Mouse (Mus musculus) small intestine, adult 2 months (tissue): ENCODE measurements around the gene Ephx3. TPM values are rescaled to one million over a fixed set of nuclear protein-coding genes. Genes with fewer than 3 reads are reported as not detected.
"Not testable (repeated sequence)": the region's sequence is repeated elsewhere in the genome, so short reads cannot be mapped to it uniquely, and the experiment has no call there.

Experiments
- H3K27ac ChIP-seq: fragments of 200-500 bp; 2 replicates; pipeline ENCODE4 v1.5.1; 2012; ENCODE audit warnings: low read depth, low read length, control low read depth, inconsistent platforms; ENCODE audit not compliant: insufficient read depth
- H3K27me3 ChIP-seq: fragments of 200-500 bp; 2 replicates; pipeline ENCODE4 v1.6.1; 2012; ENCODE audit warnings: mild to moderate bottlenecking, moderate library complexity, low read length, inconsistent platforms; ENCODE audit not compliant: control insufficient read depth, insufficient read depth
- H3K36me3 ChIP-seq: fragments of 200-500 bp; 2 replicates; pipeline ENCODE4 v1.6.1; 2012; ENCODE audit warnings: mild to moderate bottlenecking, low read length, control low read depth, inconsistent platforms; ENCODE audit not compliant: control insufficient read depth, insufficient read depth
- H3K4me1 ChIP-seq: fragments of 200-500 bp; 2 replicates; pipeline ENCODE4 v1.6.1; 2012; ENCODE audit warnings: low read length, inconsistent platforms, mixed read lengths; ENCODE audit not compliant: control insufficient read depth, insufficient read depth, insufficient read length
- H3K4me3 ChIP-seq: fragments of 200-500 bp; 2 replicates; pipeline ENCODE4 v1.5.1; 2012; ENCODE audit warnings: low read depth, mild to moderate bottlenecking, control low read depth, inconsistent platforms, low read length, moderate library complexity
- CTCF ChIP-seq: fragments of 200-500 bp; IDR thresholded peaks from 2 replicates; pipeline ENCODE4 v1.5.1; 2012; ENCODE audit warnings: low read depth, mild to moderate bottlenecking, control low read depth, inconsistent platforms, low read length, moderate library complexity, mixed read lengths; ENCODE audit not compliant: insufficient replicate concordance, insufficient read length; ENCODE audit errors: extremely low read depth
- POLR2A ChIP-seq: fragments of 200-500 bp; IDR thresholded peaks from 2 replicates; pipeline ENCODE4 v1.6.1; 2012; ENCODE audit warnings: low read depth, mild to moderate bottlenecking, control low read depth, inconsistent platforms, low read length, moderate library complexity
- WGBS: fragments of 180-500 bp; shearing (Covaris S2); methylation state at CpG from one replicate; pipeline ENCODE4 v1.1.7; 2018; 5-methylcytosine and 5-hydroxymethylcytosine counted together
- polyA plus RNA-seq: library from polyadenylated mRNA; depleted of rRNA; stranded (reverse); fragments of >200 nt; gene quantifications from 2 replicates; pipeline ENCODE4 v1.2.3, GENCODE M21; 2012; rRNA removed

Ephx3 gene
- 0.51 and 0.55 TPM in 2 replicates for polyA plus RNA-seq

- Histone ChIP-seq H3K36me3 (no peaks in the 10 kb centered on the region), H3K4me3 (peak within 1 kb of the TSS; percentile 45), H3K27ac (no peak within 1 kb of the TSS), H3K27me3 (0 out of 2 replicates have a peak, but pooled peaks cover 4% of the 10 kb centered on the region), H3K4me1 (peaks cover 11% of the 10 kb centered on the region)
- TF ChIP-seq CTCF, result no peak
- no peak for TF ChIP-seq POLR2A
- WGBS, result 12% methylated on average over 42 of the region's 42 CpGs
Measured at GRCm38 (mm10) chr17:32188863-32189636, at the start of gene Ephx3. TSS of gene Ephx3 (minus strand) at chr17:32189549.

GRCm38 (mm10) chr17:32238589-32238988, 49.2 kb upstream of the Ephx3 start:
- H3K36me3 ChIP-seq, result peaks cover 4% of the 10 kb centered on the region
- peaks cover 5% of the 10 kb centered on the region; the same call in 1 of the 2 replicates for H3K4me1 ChIP-seq
- WGBS, result 68% methylated on average over 1 of the region's 1 CpGs
- no peak for TF ChIP-seq CTCF
- TF ChIP-seq POLR2A, result no peak
- no peak overlapping the region for H3K27ac ChIP-seq
- no peak overlapping the region for H3K4me3 ChIP-seq
- no peaks in the 10 kb centered on the region for H3K27me3 ChIP-seq

DNA sequence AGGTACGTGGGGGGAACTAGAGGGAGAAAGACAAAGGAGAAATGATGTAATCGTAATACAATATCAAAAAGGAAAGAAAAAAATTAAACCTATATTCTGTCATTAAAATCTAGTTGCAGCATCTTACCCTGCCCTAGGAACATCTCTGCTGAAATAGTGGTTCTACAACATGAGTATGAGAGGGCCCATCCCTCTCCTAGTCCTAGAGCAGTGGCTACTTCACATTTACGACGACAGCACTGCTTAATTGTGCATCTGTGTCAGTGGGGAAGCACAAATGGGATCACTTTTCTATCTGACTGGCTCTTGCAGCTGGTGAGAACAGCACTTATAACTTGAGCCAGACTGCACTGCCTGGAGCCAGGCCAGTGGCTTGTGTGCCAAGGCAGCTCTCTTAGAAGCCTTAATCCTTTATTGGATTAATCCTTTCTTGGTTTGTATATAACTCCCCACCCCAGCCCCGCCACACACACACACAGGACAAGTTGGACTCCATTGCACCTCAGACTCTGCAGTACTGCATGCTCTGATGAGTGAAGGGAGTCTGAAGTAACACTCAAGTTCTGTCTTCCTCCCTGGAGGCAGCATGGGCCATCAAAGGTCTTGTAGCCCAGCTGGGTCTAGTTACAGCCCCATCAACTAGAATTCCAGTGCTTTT, 46.3 kb upstream of the Ephx3 start:
- Histone ChIP-seq H3K36me3 (no peaks in the 10 kb centered on the region), H3K4me1 (no peaks in the 10 kb centered on the region), H3K27ac (no peak overlapping the region), H3K4me3 (no peak overlapping the region), H3K27me3 (no peaks in the 10 kb centered on the region)
- TF ChIP-seq POLR2A, result no peak
- WGBS, result 59% methylated on average over 5 of the region's 5 CpGs

GRCm38 (mm10) chr17:32233174-32233573, 43.8 kb upstream of the Ephx3 start:
- H3K27ac ChIP-seq, result no peak overlapping the region
- no peak for TF ChIP-seq CTCF
- no peak for TF ChIP-seq POLR2A
- H3K4me1 ChIP-seq, result no peaks in the 10 kb centered on the region
- H3K36me3 ChIP-seq, result peaks cover 13% of the 10 kb centered on the region
- H3K4me3 ChIP-seq, result no peak overlapping the region
- no peaks in the 10 kb centered on the region for H3K27me3 ChIP-seq

DNA sequence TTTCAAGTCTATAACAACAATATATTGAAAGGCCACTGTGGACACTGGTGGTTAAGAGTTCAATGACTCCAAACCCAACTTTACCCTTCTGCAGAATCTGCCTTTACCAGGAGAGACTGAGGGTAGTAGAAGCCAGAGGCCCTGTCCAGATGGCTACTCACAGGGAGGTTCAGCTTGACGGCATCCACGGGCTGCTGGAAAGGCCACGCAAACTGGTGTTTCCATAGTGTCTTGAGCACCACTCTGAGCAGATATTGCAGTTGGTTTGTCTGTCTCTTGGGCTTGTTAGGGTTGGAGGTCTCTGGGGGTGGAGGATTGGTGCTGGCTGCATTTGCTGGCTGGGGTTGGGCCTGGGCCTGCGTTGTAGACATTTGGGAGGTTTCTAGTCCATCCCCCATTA, 39.9 kb upstream of the Ephx3 start:
- Histone ChIP-seq H3K27me3 (no peaks in the 10 kb centered on the region), H3K36me3 (peaks cover 48% of the 10 kb centered on the region), H3K4me3 (no peak overlapping the region), H3K27ac (no peak overlapping the region), H3K4me1 (no peaks in the 10 kb centered on the region)
- WGBS, result 91% methylated on average over 4 of the region's 4 CpGs
- TF ChIP-seq CTCF (no peak), POLR2A (no peak)

DNA sequence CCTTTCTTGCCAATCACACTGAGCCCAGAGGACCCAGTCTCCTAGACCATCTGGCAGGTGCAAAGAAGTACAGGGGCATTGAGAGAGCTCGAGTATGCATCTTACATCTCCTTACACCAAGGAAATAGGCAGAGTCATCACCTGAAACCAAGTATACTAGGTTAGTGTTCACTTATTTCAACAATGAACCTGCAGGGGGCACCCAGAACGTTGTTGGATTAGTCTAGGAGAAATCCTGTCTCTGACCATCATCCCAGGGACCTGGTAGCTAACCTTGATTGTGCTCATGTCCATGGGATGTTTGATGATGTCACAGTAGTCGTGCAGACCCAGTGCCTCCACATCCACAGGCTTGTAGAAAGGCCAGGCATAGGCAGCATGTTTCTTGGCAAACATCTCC, 31.5 kb upstream of the Ephx3 start:
- Histone ChIP-seq H3K4me1 (no peaks in the 10 kb centered on the region), H3K27ac (no peak overlapping the region), H3K27me3 (no peaks in the 10 kb centered on the region), H3K4me3 (no peak overlapping the region), H3K36me3 (peaks cover 84% of the 10 kb centered on the region)
- TF ChIP-seq POLR2A (no peak), CTCF (no peak)
- 58% methylated on average over 3 of the region's 3 CpGs for WGBS

- not testable (repeated sequence) for H3K4me1 ChIP-seq, H3K27me3 ChIP-seq, H3K4me3 ChIP-seq, H3K27ac ChIP-seq
- H3K36me3 ChIP-seq, result peaks cover 76% of the 10 kb centered on the region
- peak; percentile 54; the same call in 1 of the 2 replicates for TF ChIP-seq CTCF
- WGBS, result 73% methylated on average over 4 of the region's 4 CpGs
Measured at GRCm38 (mm10) chr17:32215587-32215986, 26.2 kb upstream of the Ephx3 start.

DNA sequence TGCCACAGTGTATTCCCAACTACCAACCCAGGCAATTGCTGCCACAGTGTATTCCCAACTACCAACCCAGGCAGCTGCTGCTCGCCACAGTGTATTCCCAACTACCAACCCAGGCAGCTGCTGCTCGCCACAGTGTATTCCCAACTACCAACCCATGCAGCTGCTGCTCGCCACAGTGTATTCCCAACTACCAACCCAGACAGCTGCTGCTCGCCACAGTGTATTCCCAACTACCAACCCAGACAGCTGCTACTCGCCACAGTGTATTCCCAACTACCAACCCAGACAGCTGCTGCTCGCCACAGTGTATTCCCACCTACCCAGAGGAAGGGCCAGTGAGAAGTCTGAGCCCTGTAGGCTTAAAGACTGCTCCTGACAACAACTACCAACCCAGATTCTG, 22.2 kb upstream of the Ephx3 start:
- peaks cover 76% of the 10 kb centered on the region for H3K36me3 ChIP-seq
- WGBS, result 96% methylated on average over 6 of the region's 6 CpGs
- not testable (repeated sequence) for H3K27ac ChIP-seq, H3K4me1 ChIP-seq, H3K27me3 ChIP-seq, H3K4me3 ChIP-seq
